In the genomic region with DNA sequence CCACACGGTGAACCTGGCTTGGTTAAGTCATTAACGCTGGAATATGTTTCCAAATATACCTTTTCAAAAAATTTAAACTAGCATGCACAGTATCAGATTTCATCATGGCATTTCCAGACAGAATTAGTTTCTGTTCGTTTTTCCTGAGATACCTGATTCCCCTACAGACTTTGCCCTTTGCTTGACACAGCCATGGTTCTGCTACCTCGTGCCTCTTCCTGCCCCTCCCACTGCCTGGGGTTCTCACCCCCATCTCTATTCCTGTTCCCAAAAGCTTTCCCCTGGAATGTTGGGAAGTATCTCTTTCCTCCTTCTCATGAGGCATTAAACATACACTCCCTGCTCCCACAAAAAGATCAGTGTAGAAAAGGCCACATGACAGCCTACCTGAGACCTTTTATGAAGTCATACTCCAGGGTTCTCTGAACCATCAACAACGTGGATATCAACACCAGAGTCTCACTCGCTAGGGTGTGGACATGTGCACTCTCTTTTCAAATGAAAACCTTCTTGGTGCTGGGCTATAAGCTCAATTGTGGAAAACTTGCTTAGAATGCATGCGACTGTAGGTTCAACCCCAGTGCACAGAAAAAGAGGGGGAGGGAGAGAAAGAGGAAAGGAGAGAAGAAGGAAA, we compare ENCODE assay signal across 13 mouse cellular contexts.
"Had no signal": no experiment of that assay in that cellular context is flagged by ENCODE, and none has a peak within 500 bp of the region (broad histone marks: within the 10 kb centered on the region; RNA-seq: fewer than 3 reads in every experiment).

No protein-coding gene starts in this region.

- H3K27ac ChIP-seq: hindbrain, postnatal 0 days; left cerebral cortex, adult 2 months; liver, embryonic 14.5 days; macrophage; midbrain, embryonic 15.5 days; neural tube, embryonic 12.5 days; stomach, embryonic 15.5 days had no signal

- ATAC-seq: hindbrain, postnatal 0 days; midbrain, embryonic 15.5 days had no signal

- H3K9me3 ChIP-seq: midbrain, embryonic 15.5 days; neural tube, embryonic 12.5 days; stomach, embryonic 15.5 days had no signal

- H3K9ac ChIP-seq: liver, embryonic 14.5 days; lung, embryonic 14.5 days; midbrain, embryonic 15.5 days; neural tube, embryonic 12.5 days; stomach, embryonic 15.5 days had no signal

- DNase-seq: kidney, postnatal 10 days; lung, embryonic 14.5 days; lung, postnatal 10 days; thymus, postnatal 36 days had no signal

- H3K27me3 ChIP-seq: megakaryocyte, embryonic 14.5 days; midbrain, embryonic 15.5 days; neural tube, embryonic 12.5 days; stomach, embryonic 15.5 days had no signal

- H3K4me3 ChIP-seq: left cerebral cortex, adult 2 months; megakaryocyte, embryonic 14.5 days; midbrain, embryonic 15.5 days; neural tube, embryonic 12.5 days; stomach, embryonic 15.5 days had no signal

- H3K4me2 ChIP-seq: lung, embryonic 14.5 days; midbrain, embryonic 11.5 days; midbrain, embryonic 15.5 days; neural tube, embryonic 12.5 days; stomach, embryonic 15.5 days had no signal

- H3K36me3 ChIP-seq: midbrain, embryonic 15.5 days; neural tube, embryonic 12.5 days; stomach, embryonic 15.5 days had no signal

- H3K4me1 ChIP-seq: megakaryocyte, embryonic 14.5 days; midbrain, embryonic 15.5 days; neural tube, embryonic 12.5 days had no signal
